Mouse (Mus musculus): ENCODE data around the gene Cdc37.
A peak's percentile ranks its signal among the peaks of the same experiment; 100 is the strongest.

Gene Cdc37

DNA sequence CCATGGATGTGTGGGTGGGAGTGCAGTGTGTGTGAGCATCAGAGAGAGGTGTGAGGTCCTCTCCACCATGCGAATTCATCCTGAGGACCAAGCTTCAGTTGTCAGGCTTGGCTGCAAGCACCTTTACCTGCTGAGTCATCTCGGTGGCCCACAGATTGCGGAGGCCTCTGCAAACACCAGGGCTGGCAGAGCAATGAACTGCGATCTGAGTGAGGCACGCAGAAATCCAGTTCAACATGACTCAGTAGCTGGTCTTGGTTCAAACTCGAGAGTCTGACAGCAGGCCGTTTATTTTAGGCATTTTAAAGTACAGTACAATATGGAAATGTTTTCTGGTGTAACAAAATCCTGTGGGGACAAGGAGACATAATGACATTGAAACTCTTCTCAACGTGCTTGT, 52.0 kb downstream of the Cdc37 start:
- no peak for TF ChIP-seq GATA4 (IDR thresholded peaks at IDR 0.05; ENCODE audit: insufficient replicate concordance, low read length)

DNA sequence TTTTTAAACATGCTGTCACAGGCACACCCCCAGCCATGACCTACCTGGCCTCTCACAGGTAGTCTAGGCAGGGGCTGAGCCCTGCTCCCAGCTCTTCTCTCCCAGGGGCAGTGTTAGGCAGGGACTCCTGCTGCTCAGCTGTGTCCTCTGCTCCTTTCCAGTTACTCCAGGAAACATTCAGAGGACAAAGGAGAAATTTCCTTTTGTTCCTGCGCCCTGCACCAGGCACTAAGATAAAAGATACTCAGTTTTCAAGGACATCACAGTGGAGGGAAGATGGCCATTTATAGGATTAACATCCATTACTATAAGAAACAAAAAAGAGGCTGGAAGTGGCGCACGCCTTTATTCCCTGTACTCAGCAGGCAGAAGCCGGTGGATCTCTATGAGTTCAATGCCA, 53.8 kb downstream of the Cdc37 start:
- TF ChIP-seq GATA4 (IDR thresholded peaks at IDR 0.05; ENCODE audit: insufficient replicate concordance, low read length) = no peak

DNA sequence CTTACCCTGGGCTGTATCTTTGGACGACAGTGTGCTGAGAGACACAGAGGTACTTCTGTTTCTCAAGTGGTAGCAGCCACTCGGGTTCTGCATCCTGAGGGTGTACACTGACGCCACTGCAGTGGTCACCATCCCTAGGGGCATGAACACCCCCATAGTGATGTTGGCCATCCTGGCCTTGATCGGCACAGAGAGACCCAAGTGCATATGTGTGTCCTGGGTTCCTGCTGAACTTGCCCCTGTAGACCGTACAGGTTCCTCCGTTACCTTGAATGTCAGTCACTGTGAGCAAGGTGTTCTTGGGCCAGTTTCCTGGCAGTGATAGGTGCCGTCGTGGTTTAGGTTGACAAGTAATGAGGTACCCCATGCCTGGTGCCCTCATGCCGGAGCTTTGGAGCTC, 56.4 kb downstream of the Cdc37 start:
- no peak for TF ChIP-seq GATA4 (IDR thresholded peaks at IDR 0.05; ENCODE audit: insufficient replicate concordance, low read length)

DNA sequence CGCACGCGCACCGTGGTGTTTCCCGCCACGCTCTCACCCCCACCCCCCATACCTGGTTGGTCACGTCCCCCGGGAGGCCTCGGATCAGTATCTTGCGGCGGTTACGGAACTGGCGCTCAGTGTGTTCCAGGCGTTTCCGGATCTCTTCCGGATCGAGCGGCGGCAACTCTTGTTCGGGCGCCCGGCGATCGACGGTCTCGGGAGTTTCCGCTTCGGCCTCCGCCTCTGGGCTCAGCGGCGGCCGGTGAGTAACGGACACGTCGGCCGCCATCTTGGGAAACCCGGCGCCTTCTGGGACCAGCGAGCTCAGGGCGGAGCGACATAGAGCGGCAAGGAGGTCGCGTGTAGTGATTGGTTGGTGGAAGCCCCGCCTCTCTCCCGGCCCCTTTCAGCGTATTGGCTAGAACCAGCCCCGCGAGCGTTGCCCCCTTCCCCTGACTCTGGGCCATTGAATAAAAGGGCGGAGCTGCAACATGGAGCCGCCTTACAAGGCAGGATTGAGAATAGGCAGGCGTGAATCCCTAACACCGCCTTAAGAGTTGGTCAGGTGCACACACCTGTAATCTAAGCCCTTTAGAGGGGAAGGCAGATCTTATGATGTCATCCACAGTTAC, 58.0 kb downstream of the Cdc37 start, which contains the start of the genes Gm38431 and Raver1:
Gm38431 (minus strand) TSS at position 291 of the 614 bp plus-strand sequence.
Raver1 (minus strand) TSS at position 302 of the 614 bp plus-strand sequence.
- peak; percentile 27; the same call in 1 of the 2 replicates for TF ChIP-seq GATA4 (IDR thresholded peaks at IDR 0.05; ENCODE audit: insufficient replicate concordance, low read length)

DNA sequence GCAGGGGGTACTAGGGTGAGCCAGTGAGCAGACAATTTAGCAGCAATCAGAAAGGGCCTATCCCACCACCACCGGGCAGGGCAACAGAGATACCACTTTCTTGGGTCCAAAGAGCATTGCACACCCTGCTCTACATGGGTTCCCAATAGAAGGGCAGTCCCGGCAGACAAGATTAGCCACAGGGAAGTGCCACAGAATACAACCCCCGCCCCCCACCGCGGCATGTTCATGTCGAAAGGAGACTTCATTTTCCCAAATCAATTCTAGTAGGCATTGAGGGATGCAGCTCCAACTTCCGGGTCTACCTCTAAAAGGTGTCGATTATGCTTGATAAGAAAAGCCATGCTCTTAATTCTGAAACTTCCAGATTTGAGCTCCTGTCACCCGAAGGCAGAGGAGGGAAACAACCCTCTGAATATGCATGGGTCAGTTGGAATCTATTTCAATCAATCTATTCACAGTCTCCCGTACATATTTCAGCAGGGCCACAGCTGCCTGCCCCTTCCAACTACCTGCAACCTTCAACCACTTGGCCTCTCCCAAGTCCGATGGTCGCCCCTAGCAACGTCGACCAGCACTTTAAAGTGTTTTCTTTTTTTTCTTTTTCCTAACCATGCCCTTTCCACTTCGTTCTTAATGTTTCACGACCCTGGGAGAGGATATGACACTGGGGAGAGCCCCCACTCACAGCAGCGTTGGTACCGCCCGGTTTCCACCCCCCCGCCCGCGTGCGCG, 58.6 kb downstream of the Cdc37 start:
- TF ChIP-seq GATA4 (IDR thresholded peaks at IDR 0.05; ENCODE audit: insufficient replicate concordance, low read length) = no peak

DNA sequence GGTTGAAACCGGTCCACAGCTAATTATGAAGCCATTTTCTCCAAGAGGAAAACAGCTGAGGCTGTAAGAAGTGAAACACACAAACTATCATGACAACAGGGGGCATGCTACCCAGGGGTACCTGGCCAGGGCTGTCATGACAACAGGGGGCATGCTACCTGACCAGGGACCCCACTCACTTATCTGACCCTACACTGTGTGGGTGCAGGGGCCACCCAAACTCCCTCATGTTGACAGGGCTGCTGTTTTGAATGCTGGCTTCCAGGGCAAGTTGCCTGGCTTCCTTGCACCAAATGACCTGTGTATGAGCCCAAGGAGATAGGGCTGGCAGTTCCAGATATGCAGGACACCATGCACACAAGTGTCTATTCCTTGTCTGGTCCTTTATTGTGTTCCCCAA, 59.2 kb downstream of the Cdc37 start:
- TF ChIP-seq GATA4 (IDR thresholded peaks at IDR 0.05; ENCODE audit: insufficient replicate concordance, low read length) = no peak

DNA sequence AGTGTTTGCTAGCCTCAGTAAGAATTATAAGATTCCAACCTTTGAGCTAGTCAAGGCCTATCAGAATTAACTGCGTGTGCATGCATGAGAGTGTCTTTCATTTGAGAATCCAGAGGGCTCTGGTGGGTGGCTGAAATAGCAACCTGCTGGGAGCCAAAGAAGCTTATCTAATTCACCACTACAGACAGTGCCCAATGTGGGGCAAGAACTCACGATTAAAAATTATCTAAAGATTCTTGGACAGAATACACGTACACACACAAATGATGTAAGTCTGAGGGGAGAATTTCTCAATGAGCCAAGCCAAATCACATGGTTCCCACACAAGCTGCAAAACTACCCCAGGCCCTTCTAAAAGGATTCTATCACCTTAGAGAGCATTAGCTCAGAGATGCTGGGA, 66.5 kb downstream of the Cdc37 start:
- TF ChIP-seq GATA4 (IDR thresholded peaks at IDR 0.05; ENCODE audit: insufficient replicate concordance, low read length) = peak; percentile 62; the same call in 1 of the 2 replicates
